Mouse (Mus musculus): Measurements from ENCODE around the gene Gm20821. TPM values are rescaled to one million over a fixed set of nuclear protein-coding genes. Genes with fewer than 3 reads are reported as not detected.
"Not testable (repeated sequence)": the region's sequence is repeated elsewhere in the genome, so short reads cannot be mapped to it uniquely, and the experiment has no call there.

The Gm20821 gene
- not detected in 2 replicates for polyA plus RNA-seq (2016; fragmentation: Nextera tagmentation; extraction: Ambion mirVana)

DNA sequence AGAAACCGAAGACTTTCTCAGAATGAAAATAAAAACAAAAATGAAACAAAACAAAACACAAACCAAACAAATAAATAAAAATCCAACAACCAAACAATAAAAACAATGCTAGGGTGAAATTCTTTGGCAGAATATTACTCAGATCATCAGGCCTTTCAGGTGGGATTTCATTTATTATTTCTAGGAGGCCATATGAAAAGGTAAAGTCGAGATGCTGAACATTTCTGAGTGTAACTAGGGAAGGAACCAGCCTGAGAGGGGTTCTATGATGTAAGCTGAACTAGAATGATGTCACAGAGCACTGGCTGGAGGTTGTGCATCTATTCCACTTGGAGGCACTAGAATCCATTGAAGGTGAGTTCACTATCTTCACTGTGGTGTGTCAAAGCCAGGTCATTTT lies at the start of gene Gm20821:
Gene Gm20821 (plus strand): TSS at position 301 of the 400 bp plus-strand sequence.
- not testable (repeated sequence) for H3K9ac ChIP-seq

More for the DNA sequence above, at the start of gene Gm20821:
- H3K4me3 ChIP-seq; ATAC-seq (ENCODE audit: insufficient number of reproducible peaks, low FRiP score); H3K9me3 ChIP-seq (replicated peaks); H3K4me2 ChIP-seq; H3K27me3 ChIP-seq (replicated peaks); H3K36me3 ChIP-seq; H3K4me1 ChIP-seq (replicated peaks); H3K27ac ChIP-seq (ENCODE audit: poor library complexity, severe bottlenecking): not testable (repeated sequence)
- WGBS: 41% methylated on average over 2 of the region's 2 CpGs

Measured in heart, embryonic 12.5 days (tissue).